Mouse (Mus musculus) lung, postnatal 0 days (tissue): ENCODE measurements around the gene Rhbdf2. TPM values are rescaled to one million over a fixed set of nuclear protein-coding genes. Genes with fewer than 3 reads are reported as not detected.

Source experiments
- ATAC-seq: fragments of 200-750 bp; cut with Nextera tagmentation; 2 replicates; pipeline ENCODE4 v1.8.0; 2017; ENCODE audit warnings: moderate library complexity
- DNase-seq: peaks from one replicate; pipeline ENCODE4 v3.0.0-alpha.2; 2016; ENCODE audit warnings: low spot score
- H3K27ac ChIP-seq: fragments of 300-500 bp; sonication (generic); 2 replicates; pipeline ENCODE4 v1.5.1; 2014; ENCODE audit warnings: antibody characterized with exemption, mild to moderate bottlenecking, low read length, mixed read lengths
- H3K27me3 ChIP-seq: fragments of 300-500 bp; sonication (generic); replicated peaks from 2 replicates; pipeline ENCODE4 v1.6.1; 2014; ENCODE audit warnings: low read length, mixed read lengths; ENCODE audit not compliant: insufficient read depth
- H3K36me3 ChIP-seq: fragments of 300-500 bp; sonication (generic); 2 replicates; pipeline ENCODE4 v1.6.1; 2014; ENCODE audit warnings: low read length, mixed read lengths; ENCODE audit not compliant: insufficient read depth
- H3K4me1 ChIP-seq: fragments of 300-500 bp; sonication (generic); 2 replicates; pipeline ENCODE4 v1.6.1; 2014; ENCODE audit warnings: antibody characterized with exemption, low read depth, low read length, mixed read lengths; ENCODE audit not compliant: insufficient read depth
- H3K4me2 ChIP-seq: fragments of 300-500 bp; sonication (generic); replicated peaks from 2 replicates; pipeline ENCODE4 v1.6.1; 2014; ENCODE audit warnings: low read depth, mild to moderate bottlenecking, low read length, moderate library complexity, mixed read lengths
- H3K4me3 ChIP-seq: fragments of 300-500 bp; sonication (generic); 2 replicates; pipeline ENCODE4 v1.5.1; 2014; ENCODE audit warnings: low read depth, low read length
- H3K9ac ChIP-seq: fragments of 300-500 bp; sonication (generic); replicated peaks from 2 replicates; pipeline ENCODE4 v1.6.1; 2014; ENCODE audit warnings: low read depth, mild to moderate bottlenecking
- H3K9me3 ChIP-seq: fragments of 300-500 bp; sonication (generic); 2 replicates; pipeline ENCODE4 v1.6.1; 2016; ENCODE audit warnings: low read length, mixed read lengths
- CTCF ChIP-seq: IDR thresholded peaks from 2 replicates; pipeline ENCODE4 v1.5.1; 2016; ENCODE audit warnings: antibody characterized with exemption, mild to moderate bottlenecking
- EP300 ChIP-seq: IDR thresholded peaks from 2 replicates; pipeline ENCODE4 v1.6.1; 2016; ENCODE audit warnings: antibody characterized with exemption, mild to moderate bottlenecking, control low read depth
- WGBS: fragments of 180-500 bp; shearing (Covaris S2); extraction: QIAGEN DNeasy Blood & Tissue Kit; methylation state at CpG from one replicate; pipeline ENCODE4 v1.1.7; 2014; 5-methylcytosine and 5-hydroxymethylcytosine counted together
- polyA plus RNA-seq: library from polyadenylated mRNA; unstranded; fragments of >200 nt; fragmentation: Nextera tagmentation; extraction: Ambion mirVana; gene quantifications from 2 replicates; pipeline ENCODE4 v1.2.1, GENCODE M21; 2015

The Rhbdf2 gene
- polyA plus RNA-seq, 1 experiment from 2014 or later, result 23.5 TPM

- no peaks in the 10 kb centered on the region for H3K9me3 ChIP-seq
- H3K4me2 ChIP-seq, result peak overlapping the region; percentile 78
- DNase-seq, result no peak
- H3K36me3 ChIP-seq, result no peaks in the 10 kb centered on the region
- peak overlapping the region; percentile 92 for H3K27ac ChIP-seq
- no peak for ATAC-seq
- 57% methylated on average over 10 of the region's 10 CpGs for WGBS
- H3K4me3 ChIP-seq, result no peak overlapping the region
- H3K27me3 ChIP-seq, result no peaks in the 10 kb centered on the region
- no peak overlapping the region for H3K9ac ChIP-seq
- no peak for TF ChIP-seq EP300
- TF ChIP-seq CTCF, result no peak
- peaks cover 74% of the 10 kb centered on the region for H3K4me1 ChIP-seq
Observed at GRCm38 (mm10) chr11:116620559-116621253, 6.1 kb downstream of the Rhbdf2 start.

GRCm38 (mm10) chr11:116620073-116620472, 6.7 kb downstream of the Rhbdf2 start:
- TF ChIP-seq EP300 (no peak), CTCF (no peak)
- no peak overlapping the region for H3K9ac ChIP-seq
- peaks cover 80% of the 10 kb centered on the region for H3K4me1 ChIP-seq
- DNase-seq (peak; percentile 85), ATAC-seq (peak; percentile 2; the same call in 1 of the 2 replicates)
- WGBS, result 31% methylated on average over 9 of the region's 9 CpGs
- H3K9me3 ChIP-seq, result no peaks in the 10 kb centered on the region
- H3K36me3 ChIP-seq, result no peaks in the 10 kb centered on the region
- peak overlapping the region; percentile 92 for H3K27ac ChIP-seq
- H3K4me2 ChIP-seq, result peak overlapping the region; percentile 78
- H3K4me3 ChIP-seq, result no peak overlapping the region
- H3K27me3 ChIP-seq, result no peaks in the 10 kb centered on the region

- peak overlapping the region; percentile 92 for H3K27ac ChIP-seq
- TF ChIP-seq EP300 (no peak), CTCF (no peak)
- H3K9ac ChIP-seq, result no peak overlapping the region
- DNase-seq, result no peak
- H3K36me3 ChIP-seq, result no peaks in the 10 kb centered on the region
- H3K4me1 ChIP-seq, result peaks cover 82% of the 10 kb centered on the region
- H3K9me3 ChIP-seq, result no peaks in the 10 kb centered on the region
- peak overlapping the region; percentile 78; the same call in 1 of the 2 replicates for H3K4me2 ChIP-seq
- ATAC-seq, result no peak
- WGBS, result 42% methylated on average over 8 of the region's 8 CpGs
- H3K4me3 ChIP-seq, result no peak overlapping the region
- no peaks in the 10 kb centered on the region for H3K27me3 ChIP-seq
Observed at GRCm38 (mm10) chr11:116619561-116619960, 7.3 kb downstream of the Rhbdf2 start.

GRCm38 (mm10) chr11:116619156-116619555, 7.7 kb downstream of the Rhbdf2 start:
- Histone ChIP-seq H3K4me3 (no peak overlapping the region), H3K9ac (no peak overlapping the region), H3K4me1 (peaks cover 79% of the 10 kb centered on the region), H3K4me2 (peak overlapping the region; percentile 25; the same call in 1 of the 2 replicates), H3K9me3 (no peaks in the 10 kb centered on the region), H3K27ac (peak overlapping the region; percentile 92), H3K36me3 (no peaks in the 10 kb centered on the region), H3K27me3 (no peaks in the 10 kb centered on the region)
- no peak for ATAC-seq
- TF ChIP-seq EP300 (no peak), CTCF (no peak)
- DNase-seq, result peak; percentile 82
- 46% methylated on average over 7 of the region's 7 CpGs for WGBS

DNA sequence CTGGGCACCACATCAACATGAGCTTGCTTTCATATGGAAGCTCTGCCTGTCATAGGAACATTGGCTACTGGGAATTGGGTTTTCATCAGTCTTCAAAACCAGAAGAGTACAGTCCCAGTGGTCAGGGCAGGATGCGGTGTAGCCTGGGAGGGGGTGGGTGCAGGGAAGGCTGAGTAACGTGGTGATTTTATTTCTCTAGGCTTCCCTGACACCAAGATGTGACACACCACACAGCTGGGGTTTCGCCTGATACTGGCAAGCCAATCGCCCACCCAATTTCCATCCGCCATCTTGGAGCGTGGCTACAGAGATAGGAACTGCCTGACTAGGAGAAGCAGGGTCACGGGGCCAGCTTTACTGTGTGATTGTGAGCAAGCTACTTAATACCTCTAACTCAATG, 8.2 kb downstream of the Rhbdf2 start:
- no peak overlapping the region for H3K4me3 ChIP-seq
- no peaks in the 10 kb centered on the region for H3K27me3 ChIP-seq
- no peak for TF ChIP-seq CTCF
- no peak for TF ChIP-seq EP300
- no peak for DNase-seq
- peak overlapping the region; percentile 92 for H3K27ac ChIP-seq
- H3K9ac ChIP-seq, result no peak overlapping the region
- H3K36me3 ChIP-seq, result no peaks in the 10 kb centered on the region
- ATAC-seq, result no peak
- H3K4me2 ChIP-seq, result peak overlapping the region; percentile 25; the same call in 1 of the 2 replicates
- no peaks in the 10 kb centered on the region for H3K9me3 ChIP-seq
- peaks cover 79% of the 10 kb centered on the region for H3K4me1 ChIP-seq
- 87% methylated on average over 7 of the region's 7 CpGs for WGBS

DNA sequence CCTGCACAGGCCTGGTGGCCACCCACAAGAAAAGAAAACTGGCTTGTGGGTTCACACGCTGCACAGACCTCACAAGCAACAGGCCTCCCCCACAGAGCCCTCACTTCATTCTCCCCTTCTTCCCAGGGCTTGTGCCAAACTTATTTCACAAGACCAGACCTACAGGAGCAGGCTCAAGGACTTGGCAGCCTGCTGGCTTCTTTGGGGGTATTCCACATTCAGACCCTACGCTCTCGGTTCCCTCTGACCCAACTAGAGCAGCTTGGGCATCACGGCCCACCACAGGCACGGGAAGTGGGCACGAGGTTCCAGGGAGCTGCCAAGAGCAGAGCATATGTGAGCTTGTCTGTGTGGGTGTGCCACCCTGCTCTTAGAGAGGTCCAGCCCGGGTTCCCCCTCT, 9.2 kb downstream of the Rhbdf2 start:
- WGBS, result 54% methylated on average over 7 of the region's 7 CpGs
- TF ChIP-seq CTCF (no peak), EP300 (0 out of 2 replicates have a peak, but pooled peaks have one; percentile 40)

More for the DNA sequence above, 9.2 kb downstream of the Rhbdf2 start:
- Histone ChIP-seq H3K4me2 (peak overlapping the region; percentile 14; the same call in 1 of the 2 replicates), H3K36me3 (no peaks in the 10 kb centered on the region), H3K27me3 (no peaks in the 10 kb centered on the region), H3K9ac (no peak overlapping the region), H3K4me1 (peaks cover 70% of the 10 kb centered on the region), H3K9me3 (no peaks in the 10 kb centered on the region), H3K4me3 (no peak overlapping the region), H3K27ac (peak overlapping the region; percentile 92)
- ATAC-seq, result no peak
- peak; percentile 82 for DNase-seq
